Mouse (Mus musculus) kidney, postnatal 0 days (tissue): ENCODE results near the gene Higd1c. TPM values are rescaled to one million over a fixed set of nuclear protein-coding genes. Genes with fewer than 3 reads are reported as not detected.
A peak's percentile ranks its signal among the peaks of the same experiment; 100 is the strongest.

Experiments used
- ATAC-seq: fragments of 200-750 bp; cut with Nextera tagmentation; replicated peaks from 2 replicates; pipeline ENCODE4 v1.8.0; 2017; ENCODE audit warnings: low read depth, moderate number of reproducible peaks, moderate TSS enrichment, moderate library complexity; ENCODE audit not compliant: low FRiP score
- DNase-seq: peaks from one replicate; pipeline ENCODE4 v3.0.0-alpha.2; 2016; ENCODE audit warnings: low spot score
- H3K27ac ChIP-seq: fragments of 300-500 bp; sonication (generic); 2 replicates; pipeline ENCODE4 v1.5.1; 2014; ENCODE audit warnings: mild to moderate bottlenecking
- H3K27me3 ChIP-seq: fragments of 300-500 bp; sonication (generic); 2 replicates; pipeline ENCODE4 v1.6.1; 2014; ENCODE audit warnings: low read length, mixed read lengths; ENCODE audit not compliant: insufficient read depth
- H3K36me3 ChIP-seq: fragments of 300-500 bp; sonication (generic); 2 replicates; pipeline ENCODE4 v1.6.1; 2014; ENCODE audit warnings: low read length, mixed read lengths; ENCODE audit not compliant: insufficient read depth
- H3K4me1 ChIP-seq: fragments of 300-500 bp; sonication (generic); replicated peaks from 2 replicates; pipeline ENCODE4 v1.6.1; 2014; ENCODE audit warnings: antibody characterized with exemption, low read length, mixed read lengths; ENCODE audit not compliant: insufficient read depth
- H3K4me2 ChIP-seq: fragments of 300-500 bp; sonication (generic); 2 replicates; pipeline ENCODE4 v1.6.1; 2014; ENCODE audit warnings: mild to moderate bottlenecking, low read length, moderate library complexity, mixed read lengths
- H3K4me3 ChIP-seq: fragments of 300-500 bp; sonication (generic); replicated peaks from 2 replicates; pipeline ENCODE4 v1.5.1; 2014; ENCODE audit warnings: low read depth, low read length
- H3K9ac ChIP-seq: fragments of 300-500 bp; sonication (generic); 2 replicates; pipeline ENCODE4 v1.6.1; 2014; ENCODE audit warnings: low read depth, low read length
- H3K9me3 ChIP-seq: fragments of 300-500 bp; sonication (generic); replicated peaks from 2 replicates; pipeline ENCODE4 v1.6.1; 2016; ENCODE audit warnings: low read length, inconsistent platforms, mixed read lengths
- CTCF ChIP-seq: IDR thresholded peaks from 2 replicates; pipeline ENCODE4 v1.5.1; 2016; ENCODE audit warnings: antibody characterized with exemption, low read depth, mild to moderate bottlenecking, moderate library complexity
- WGBS: fragments of 180-500 bp; shearing (Covaris S2); extraction: QIAGEN DNeasy Blood & Tissue Kit; methylation state at CpG from one replicate; pipeline ENCODE4 v1.1.7; 2014; 5-methylcytosine and 5-hydroxymethylcytosine counted together
- polyA plus RNA-seq: library from polyadenylated mRNA; unstranded; fragments of >200 nt; fragmentation: Nextera tagmentation; extraction: Ambion mirVana; gene quantifications from 2 replicates; pipeline ENCODE4 v1.2.1, GENCODE M21; 2015

Higd1c gene
- polyA plus RNA-seq, 1 experiment from 2014 or later = not detected

DNA sequence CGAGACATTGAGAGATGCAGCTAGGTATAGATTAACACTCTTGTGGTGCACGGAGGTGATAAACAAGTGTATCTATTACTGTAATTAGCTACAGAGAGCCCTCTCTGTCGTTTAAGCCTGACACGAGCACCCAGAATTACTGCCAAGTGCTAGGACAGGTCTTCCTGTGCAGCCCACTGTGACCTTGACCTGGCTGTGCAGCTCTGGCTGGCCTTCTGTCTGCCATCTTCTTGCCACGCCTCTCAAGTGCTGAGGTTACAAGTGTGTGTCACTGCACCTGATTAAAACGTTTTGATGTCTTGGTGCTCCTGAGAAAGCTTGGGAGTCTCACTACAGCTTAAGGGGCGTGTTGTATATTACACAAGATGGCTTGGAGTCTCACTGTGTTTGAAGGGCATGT lies 26.7 kb downstream of the Higd1c start:
- peaks cover 24% of the 10 kb centered on the region for H3K36me3 ChIP-seq
- ATAC-seq (no peak), DNase-seq (no peak)
- TF ChIP-seq CTCF = no peak
- H3K4me1 ChIP-seq = no peaks in the 10 kb centered on the region
- H3K9me3 ChIP-seq = no peaks in the 10 kb centered on the region
- H3K27ac ChIP-seq = no peak overlapping the region
- WGBS = 46% methylated on average over 7 of the region's 7 CpGs
- no peak overlapping the region for H3K4me3 ChIP-seq
- H3K4me2 ChIP-seq = no peak overlapping the region
- H3K9ac ChIP-seq = no peak overlapping the region
- no peaks in the 10 kb centered on the region for H3K27me3 ChIP-seq

DNA sequence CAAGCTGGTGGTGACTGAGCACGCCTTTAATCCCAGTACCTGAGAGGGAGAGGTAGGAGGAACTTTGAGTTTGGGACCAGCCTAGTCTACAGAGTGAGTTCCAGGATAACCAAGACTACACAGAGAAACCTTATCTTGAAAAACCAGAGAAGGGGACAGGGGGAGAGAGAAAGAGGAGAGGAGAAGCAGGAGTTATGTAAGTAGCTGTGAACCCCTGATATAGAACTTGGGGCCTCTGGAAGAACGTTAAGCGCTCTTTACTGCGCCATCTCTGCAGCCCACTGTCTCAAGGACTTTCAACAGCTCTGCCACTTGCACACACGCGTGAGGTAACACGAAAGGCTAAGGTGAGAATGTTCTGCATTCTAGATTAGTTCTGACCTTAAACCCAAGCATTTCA lies 27.3 kb downstream of the Higd1c start:
- DNase-seq (no peak), ATAC-seq (no peak)
- Histone ChIP-seq H3K4me3 (no peak overlapping the region), H3K9ac (no peak overlapping the region), H3K36me3 (peaks cover 29% of the 10 kb centered on the region), H3K4me2 (no peak overlapping the region), H3K27ac (no peak overlapping the region), H3K4me1 (no peaks in the 10 kb centered on the region), H3K9me3 (no peaks in the 10 kb centered on the region), H3K27me3 (no peaks in the 10 kb centered on the region)
- 92% methylated on average over 7 of the region's 7 CpGs for WGBS
- TF ChIP-seq CTCF = no peak

GRCm38 (mm10) chr15:100393016-100393415 lies 28.7 kb downstream of the Higd1c start:
- Histone ChIP-seq H3K27me3 (no peaks in the 10 kb centered on the region), H3K36me3 (peaks cover 42% of the 10 kb centered on the region), H3K9ac (no peak overlapping the region), H3K4me2 (no peak overlapping the region), H3K9me3 (no peaks in the 10 kb centered on the region), H3K4me3 (no peak overlapping the region), H3K27ac (no peak overlapping the region), H3K4me1 (no peaks in the 10 kb centered on the region)
- 70% methylated on average over 11 of the region's 11 CpGs for WGBS
- TF ChIP-seq CTCF = no peak
- DNase-seq (no peak), ATAC-seq (no peak)

DNA sequence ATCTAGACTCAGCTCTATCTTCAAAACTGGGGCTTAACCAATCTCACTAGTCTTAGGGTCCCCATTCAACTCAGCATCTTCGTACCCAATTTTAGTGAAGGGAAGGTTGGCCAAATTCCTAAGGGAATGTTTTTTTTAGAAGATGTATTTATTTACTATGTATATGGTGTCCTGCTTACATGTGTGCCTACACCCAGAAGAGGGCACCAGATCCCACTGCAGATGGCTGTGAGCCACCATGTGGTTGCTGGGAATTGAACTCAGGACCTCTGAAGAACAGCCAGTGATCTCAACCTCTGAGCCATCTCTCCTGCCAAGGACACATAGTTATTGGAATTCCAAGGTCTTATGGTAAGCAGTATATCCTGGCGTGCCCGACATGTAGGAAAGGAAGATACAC lies 31.2 kb downstream of the Higd1c start:
- Histone ChIP-seq H3K4me3 (no peak overlapping the region), H3K27ac (no peak overlapping the region), H3K36me3 (peaks cover 64% of the 10 kb centered on the region), H3K4me1 (no peaks in the 10 kb centered on the region), H3K27me3 (no peaks in the 10 kb centered on the region), H3K4me2 (no peak overlapping the region), H3K9ac (no peak overlapping the region), H3K9me3 (no peaks in the 10 kb centered on the region)
- WGBS = 99% methylated on average over 3 of the region's 3 CpGs
- DNase-seq = no peak
- TF ChIP-seq CTCF = peak; percentile 42; the same call in 1 of the 2 replicates
- no peak for ATAC-seq

DNA sequence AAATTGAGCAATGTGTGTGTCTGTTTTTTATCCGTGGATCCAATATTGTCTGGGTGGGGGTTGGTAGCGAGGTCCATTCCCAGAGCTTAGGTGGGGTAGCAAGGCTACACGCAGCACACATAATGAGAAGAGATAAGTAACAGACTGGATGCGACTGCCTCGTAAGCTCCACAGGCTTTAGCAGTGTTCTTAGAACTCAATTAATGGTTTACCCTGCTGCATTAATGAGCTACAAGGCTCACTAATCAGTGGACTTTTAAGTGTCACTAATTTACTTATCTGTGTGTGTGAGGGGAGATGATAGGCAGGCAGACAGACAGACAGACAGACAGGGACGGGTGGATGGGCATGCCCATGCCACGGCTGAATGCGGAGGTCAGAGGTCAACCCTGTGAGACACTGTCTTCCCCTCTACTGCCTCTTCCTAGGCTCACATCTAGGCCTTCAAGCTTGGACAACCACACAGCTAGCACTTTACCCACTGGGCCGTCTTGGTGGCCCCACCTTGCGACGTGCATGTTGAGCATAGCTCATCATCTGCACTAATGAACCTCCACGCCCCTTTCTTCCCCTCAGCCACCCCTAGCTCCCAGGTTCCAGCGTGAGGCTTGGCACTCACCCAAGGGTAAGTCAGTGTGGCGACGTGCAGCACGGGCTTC lies 36.4 kb downstream of the Higd1c start:
- 64% methylated on average over 16 of the region's 16 CpGs for WGBS
- DNase-seq (no peak), ATAC-seq (peak; percentile 88)
- TF ChIP-seq CTCF = no peak
- Histone ChIP-seq H3K4me1 (no peaks in the 10 kb centered on the region), H3K9me3 (no peaks in the 10 kb centered on the region), H3K27ac (0 out of 2 replicates have a peak overlapping the region, but pooled peaks have one; percentile 36), H3K4me2 (no peak overlapping the region), H3K9ac (no peak overlapping the region), H3K4me3 (no peak overlapping the region), H3K36me3 (peaks cover 82% of the 10 kb centered on the region), H3K27me3 (no peaks in the 10 kb centered on the region)

DNA sequence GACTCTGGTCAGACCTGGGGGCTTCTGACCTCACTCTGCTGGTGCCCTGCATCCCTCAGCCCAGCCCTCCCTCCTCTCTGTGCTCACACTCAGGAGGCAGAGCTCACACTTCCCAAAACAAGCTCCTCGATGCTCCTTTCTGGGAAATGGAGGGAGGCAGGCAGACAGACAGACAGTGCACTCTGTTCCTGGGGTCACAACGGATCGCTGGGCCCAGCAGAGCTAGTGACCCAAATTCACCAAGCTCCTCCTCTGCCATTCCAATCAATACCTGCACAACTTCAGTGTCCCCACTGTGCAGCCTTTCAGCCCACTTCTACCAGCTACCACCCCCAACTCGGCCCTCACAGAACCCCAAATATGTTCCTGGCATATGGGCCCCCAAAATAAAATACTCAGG lies 37.5 kb downstream of the Higd1c start:
- ATAC-seq (no peak), DNase-seq (no peak)
- Histone ChIP-seq H3K9ac (no peak overlapping the region), H3K4me2 (no peak overlapping the region), H3K9me3 (no peaks in the 10 kb centered on the region), H3K27me3 (no peaks in the 10 kb centered on the region), H3K36me3 (peaks cover 72% of the 10 kb centered on the region), H3K4me3 (no peak overlapping the region), H3K27ac (peak overlapping the region; percentile 36; the same call in 1 of the 2 replicates), H3K4me1 (no peaks in the 10 kb centered on the region)
- 79% methylated on average over 4 of the region's 4 CpGs for WGBS
- no peak for TF ChIP-seq CTCF

DNA sequence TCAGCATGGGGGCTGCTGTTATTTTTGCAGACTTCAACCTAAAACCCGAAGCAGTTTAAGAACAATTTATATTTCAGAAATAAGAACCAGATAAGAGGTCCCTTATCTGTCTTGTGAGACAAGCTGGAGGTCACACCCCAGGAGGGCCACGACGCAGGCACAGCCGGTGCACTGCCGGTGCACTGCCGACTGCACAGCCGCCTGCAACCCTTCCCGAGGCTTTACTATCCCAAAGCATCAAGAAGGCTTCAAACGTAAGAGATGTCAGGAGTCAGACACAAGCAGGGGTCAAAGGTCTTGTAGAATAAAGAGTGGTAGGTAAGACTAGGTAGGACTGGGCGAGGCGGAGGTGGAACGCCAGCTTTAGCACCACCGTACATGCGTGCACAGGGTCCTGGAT lies 38.0 kb downstream of the Higd1c start:
- ATAC-seq = no peak
- no peak for TF ChIP-seq CTCF
- Histone ChIP-seq H3K36me3 (peaks cover 67% of the 10 kb centered on the region), H3K9ac (no peak overlapping the region), H3K9me3 (no peaks in the 10 kb centered on the region), H3K27me3 (no peaks in the 10 kb centered on the region), H3K4me1 (no peaks in the 10 kb centered on the region), H3K4me3 (no peak overlapping the region), H3K4me2 (no peak overlapping the region), H3K27ac (no peak overlapping the region)
- DNase-seq = no peak
- 87% methylated on average over 14 of the region's 14 CpGs for WGBS
